ENCODE assay signal across 29 mouse cellular contexts in genomic region chr9:103641340-103641739, GRCm38 (mm10).
DNase-seq lines count a peak whose midpoint lies in the region; ATAC-seq and TF ChIP-seq lines count a peak whose summit lies in the region.
"Had no signal": no experiment of that assay in that cellular context is flagged by ENCODE, and none has a peak within 500 bp of the region (broad histone marks: within the 10 kb centered on the region; RNA-seq: fewer than 3 reads in every experiment).

No protein-coding gene starts in this region.

- no peak overlapping the region for H3K4me2 ChIP-seq in forebrain, embryonic 11.5 days (ENCODE audit: low read depth, low read length, severe bottlenecking)
- H3K4me2 ChIP-seq in forebrain, embryonic 12.5 days = no peak overlapping the region
- H3K4me2 ChIP-seq in hindbrain, embryonic 12.5 days (replicated peaks) = no peak overlapping the region
- no peak overlapping the region for H3K4me2 ChIP-seq in hindbrain, postnatal 0 days (ENCODE audit: low read depth, low read length)
- no peak overlapping the region for H3K4me2 ChIP-seq in midbrain, embryonic 14.5 days (ENCODE audit: low read length)
- no peak overlapping the region for H3K4me2 ChIP-seq in midbrain, embryonic 11.5 days
- H3K4me2 ChIP-seq in forebrain, postnatal 0 days (ENCODE audit: low read depth) = no peak overlapping the region
- H3K4me2 ChIP-seq: heart, embryonic 13.5 days; intestine, embryonic 15.5 days; liver, embryonic 12.5 days had no signal

- H3K4me3 ChIP-seq in forebrain, embryonic 11.5 days (ENCODE audit: low read depth, low read length) = no peak overlapping the region
- no peak overlapping the region for H3K4me3 ChIP-seq in forebrain, embryonic 12.5 days (replicated peaks)
- H3K4me3 ChIP-seq in hindbrain, embryonic 12.5 days = no peak overlapping the region
- no peak overlapping the region for H3K4me3 ChIP-seq in hindbrain, postnatal 0 days (ENCODE audit: low read length)
- no peak overlapping the region for H3K4me3 ChIP-seq in midbrain, embryonic 14.5 days (replicated peaks; ENCODE audit: low read depth, low read length)
- H3K4me3 ChIP-seq in midbrain, embryonic 11.5 days (ENCODE audit: low read depth, low read length) = no peak overlapping the region
- H3K4me3 ChIP-seq in forebrain, postnatal 0 days (ENCODE audit: low read depth, low read length) = no peak overlapping the region
- H3K4me3 ChIP-seq: erythroblast, embryonic 14.5 days; heart, embryonic 13.5 days; intestine, embryonic 15.5 days; layer of hippocampus, adult 2 months; left cerebral cortex, adult 2 months; liver, embryonic 12.5 days; myocyte had no signal

- H3K9me3 ChIP-seq in forebrain, embryonic 11.5 days (ENCODE audit: control insufficient read depth, low read length) = no peaks in the 10 kb centered on the region
- no peaks in the 10 kb centered on the region for H3K9me3 ChIP-seq in forebrain, embryonic 12.5 days
- no peaks in the 10 kb centered on the region for H3K9me3 ChIP-seq in hindbrain, embryonic 12.5 days (replicated peaks)
- no peaks in the 10 kb centered on the region for H3K9me3 ChIP-seq in hindbrain, postnatal 0 days (ENCODE audit: low read length)
- H3K9me3 ChIP-seq in midbrain, embryonic 14.5 days (ENCODE audit: control insufficient read depth, low read length) = no peaks in the 10 kb centered on the region
- no peaks in the 10 kb centered on the region for H3K9me3 ChIP-seq in midbrain, embryonic 11.5 days (ENCODE audit: control insufficient read depth, low read length)
- no peaks in the 10 kb centered on the region for H3K9me3 ChIP-seq in forebrain, postnatal 0 days (ENCODE audit: low read length)
- H3K9me3 ChIP-seq: heart, embryonic 13.5 days; intestine, embryonic 15.5 days; liver, embryonic 12.5 days had no signal

- no peak for ATAC-seq in forebrain, embryonic 11.5 days (replicated peaks; ENCODE audit: low FRiP score)
- ATAC-seq in forebrain, embryonic 12.5 days (ENCODE audit: low FRiP score) = no peak
- ATAC-seq in hindbrain, embryonic 12.5 days (ENCODE audit: low FRiP score) = 0 out of 2 replicates have a peak, but pooled peaks have one; percentile 22
- ATAC-seq in hindbrain, postnatal 0 days = no peak
- ATAC-seq in midbrain, embryonic 14.5 days (ENCODE audit: low FRiP score, low TSS enrichment) = no peak
- ATAC-seq in midbrain, embryonic 11.5 days (ENCODE audit: low FRiP score) = no peak
- ATAC-seq in forebrain, postnatal 0 days = no peak
- ATAC-seq: intestine, embryonic 15.5 days; liver, embryonic 12.5 days; liver, postnatal 0 days; Patski had no signal

- peak; percentile 29 for DNase-seq in forebrain, embryonic 11.5 days (ENCODE audit: low spot score)
- DNase-seq in hindbrain, postnatal 0 days (ENCODE audit: low spot score) = no peak
- no peak for DNase-seq in midbrain, embryonic 14.5 days
- DNase-seq in midbrain, embryonic 11.5 days (ENCODE audit: low spot score, missing footprints) = no peak
- DNase-seq in forebrain, postnatal 0 days = no peak
- DNase-seq in spleen, adult 18-20 months = no peak
- DNase-seq: adrenal gland, postnatal 10 days; cerebellum, adult 9-10 months; embryo, embryonic 11 days; gastrocnemius, postnatal 14 days; heart, postnatal 10 days; kidney, adult 2 months; kidney, postnatal 36 days; liver, postnatal 0 days; lung, postnatal 36 days; right cerebral cortex, adult 18-20 months; thymus, adult 18-20 months; thymus, postnatal 25 days had no signal

- no peaks in the 10 kb centered on the region for H3K27me3 ChIP-seq in forebrain, embryonic 11.5 days (ENCODE audit: control insufficient read depth, insufficient read depth, low read length)
- H3K27me3 ChIP-seq in forebrain, embryonic 12.5 days = no peaks in the 10 kb centered on the region
- H3K27me3 ChIP-seq in hindbrain, embryonic 12.5 days = no peaks in the 10 kb centered on the region
- H3K27me3 ChIP-seq in hindbrain, postnatal 0 days (ENCODE audit: insufficient read depth, low read length) = no peaks in the 10 kb centered on the region
- H3K27me3 ChIP-seq in midbrain, embryonic 14.5 days (ENCODE audit: control insufficient read depth, insufficient read depth, low read length) = no peaks in the 10 kb centered on the region
- no peaks in the 10 kb centered on the region for H3K27me3 ChIP-seq in midbrain, embryonic 11.5 days (ENCODE audit: control insufficient read depth, insufficient read depth, low read length)
- H3K27me3 ChIP-seq in forebrain, postnatal 0 days (ENCODE audit: insufficient read depth, low read length) = no peaks in the 10 kb centered on the region
- H3K27me3 ChIP-seq: heart, embryonic 13.5 days; intestine, embryonic 15.5 days; liver, embryonic 12.5 days had no signal

- 89% methylated on average over 4 of the region's 4 CpGs for WGBS in forebrain, embryonic 11.5 days
- WGBS in forebrain, embryonic 12.5 days = 95% methylated on average over 4 of the region's 4 CpGs
- 89% methylated on average over 4 of the region's 4 CpGs for WGBS in hindbrain, embryonic 12.5 days
- 86% methylated on average over 4 of the region's 4 CpGs for WGBS in hindbrain, postnatal 0 days
- WGBS in midbrain, embryonic 14.5 days = 94% methylated on average over 4 of the region's 4 CpGs
- WGBS in midbrain, embryonic 11.5 days = 91% methylated on average over 4 of the region's 4 CpGs
- WGBS in forebrain, postnatal 0 days = 89% methylated on average over 4 of the region's 4 CpGs

- H3K27ac ChIP-seq in forebrain, embryonic 11.5 days (ENCODE audit: low read depth, low read length) = no peak overlapping the region
- no peak overlapping the region for H3K27ac ChIP-seq in forebrain, embryonic 12.5 days
- H3K27ac ChIP-seq in hindbrain, embryonic 12.5 days = peak overlapping the region; percentile 5; the same call in 1 of the 2 replicates
- H3K27ac ChIP-seq in hindbrain, postnatal 0 days = no peak overlapping the region
- H3K27ac ChIP-seq in midbrain, embryonic 14.5 days (replicated peaks; ENCODE audit: low read depth, low read length) = 0 out of 2 replicates have a peak overlapping the region, but pooled peaks have one; percentile 28
- no peak overlapping the region for H3K27ac ChIP-seq in midbrain, embryonic 11.5 days (ENCODE audit: low read depth, low read length)
- peak overlapping the region; percentile 10; the same call in 1 of the 2 replicates for H3K27ac ChIP-seq in forebrain, postnatal 0 days (ENCODE audit: low read depth, low read length)
- H3K27ac ChIP-seq: heart, embryonic 13.5 days; intestine, embryonic 15.5 days; left cerebral cortex, adult 2 months; liver, embryonic 12.5 days; stomach, postnatal 0 days had no signal

- H3K9ac ChIP-seq in forebrain, embryonic 11.5 days (ENCODE audit: low read length) = no peak overlapping the region
- H3K9ac ChIP-seq in forebrain, embryonic 12.5 days = no peak overlapping the region
- no peak overlapping the region for H3K9ac ChIP-seq in hindbrain, embryonic 12.5 days
- no peak overlapping the region for H3K9ac ChIP-seq in hindbrain, postnatal 0 days (replicated peaks; ENCODE audit: low read length)
- H3K9ac ChIP-seq in midbrain, embryonic 14.5 days (replicated peaks; ENCODE audit: low read length) = no peak overlapping the region
- no peak overlapping the region for H3K9ac ChIP-seq in midbrain, embryonic 11.5 days (ENCODE audit: low read length)
- no peak overlapping the region for H3K9ac ChIP-seq in forebrain, postnatal 0 days
- H3K9ac ChIP-seq: heart, embryonic 13.5 days; intestine, embryonic 15.5 days; liver, embryonic 12.5 days; liver, postnatal 0 days had no signal

- H3K4me1 ChIP-seq in forebrain, embryonic 11.5 days (replicated peaks; ENCODE audit: control insufficient read depth, insufficient read depth, low read length) = no peaks in the 10 kb centered on the region
- H3K4me1 ChIP-seq in forebrain, embryonic 12.5 days = peaks cover 18% of the 10 kb centered on the region
- H3K4me1 ChIP-seq in hindbrain, embryonic 12.5 days = peaks cover 13% of the 10 kb centered on the region
- 0 out of 2 replicates have a peak, but pooled peaks cover 5% of the 10 kb centered on the region for H3K4me1 ChIP-seq in hindbrain, postnatal 0 days (ENCODE audit: insufficient read depth, low read length)
- H3K4me1 ChIP-seq in midbrain, embryonic 14.5 days (ENCODE audit: control insufficient read depth, insufficient read depth, low read length) = peaks cover 8% of the 10 kb centered on the region; the same call in 1 of the 2 replicates
- no peaks in the 10 kb centered on the region; the same call in 1 of the 2 replicates for H3K4me1 ChIP-seq in midbrain, embryonic 11.5 days (ENCODE audit: control insufficient read depth, insufficient read depth, low read length)
- H3K4me1 ChIP-seq in forebrain, postnatal 0 days (ENCODE audit: insufficient read depth) = peaks cover 19% of the 10 kb centered on the region; the same call in 1 of the 2 replicates
- H3K4me1 ChIP-seq: intestine, embryonic 15.5 days; liver, embryonic 12.5 days had no signal

- no peak for TF ChIP-seq CTCF in hindbrain, postnatal 0 days (IDR thresholded peaks at IDR 0.05; ENCODE audit: low read depth)
- TF ChIP-seq CTCF in forebrain, postnatal 0 days (IDR thresholded peaks at IDR 0.05; ENCODE audit: low read depth) = no peak

- H3K36me3 ChIP-seq in forebrain, embryonic 11.5 days (ENCODE audit: control insufficient read depth, insufficient read depth, low read length) = no peaks in the 10 kb centered on the region
- no peaks in the 10 kb centered on the region for H3K36me3 ChIP-seq in forebrain, embryonic 12.5 days (replicated peaks)
- no peaks in the 10 kb centered on the region for H3K36me3 ChIP-seq in hindbrain, embryonic 12.5 days
- no peaks in the 10 kb centered on the region for H3K36me3 ChIP-seq in hindbrain, postnatal 0 days (ENCODE audit: insufficient read depth, low read length)
- H3K36me3 ChIP-seq in midbrain, embryonic 14.5 days (ENCODE audit: control insufficient read depth, insufficient read depth, low read length) = no peaks in the 10 kb centered on the region
- H3K36me3 ChIP-seq in midbrain, embryonic 11.5 days (ENCODE audit: control insufficient read depth, insufficient read depth, low read length) = no peaks in the 10 kb centered on the region
- no peaks in the 10 kb centered on the region for H3K36me3 ChIP-seq in forebrain, postnatal 0 days (ENCODE audit: insufficient read depth)
- H3K36me3 ChIP-seq: heart, embryonic 13.5 days; intestine, embryonic 15.5 days; liver, embryonic 12.5 days had no signal

Comparison
In these comparisons a context has a peak if more than half of its experiments do, and no peak if none do; other contexts are left out.
1. H3K27ac ChIP-seq: peak in hindbrain, embryonic 12.5 days (single experiment), midbrain, embryonic 14.5 days (single experiment) and forebrain, postnatal 0 days (single experiment); none in forebrain, embryonic 11.5 days (single experiment), forebrain, embryonic 12.5 days (single experiment), hindbrain, postnatal 0 days (single experiment) and midbrain, embryonic 11.5 days (single experiment).